Mouse (Mus musculus) myocyte (in vitro differentiated cells): Measurements from ENCODE around the gene Fcho1. TPM values are rescaled to one million over a fixed set of nuclear protein-coding genes. Genes with fewer than 3 reads are reported as not detected.
A peak's percentile ranks its signal among the peaks of the same experiment; 100 is the strongest.

Experiments used
- H3K27me3 ChIP-seq: one replicate; pipeline ENCODE4 v1.6.1; 2011; ENCODE audit not compliant: control insufficient read depth, insufficient read depth, insufficient read length
- H3K36me3 ChIP-seq: one replicate; pipeline ENCODE4 v1.6.1; 2011; ENCODE audit not compliant: control insufficient read depth, insufficient read depth
- H3K4me2 ChIP-seq: one replicate; pipeline ENCODE4 v1.6.1; 2011; ENCODE audit warnings: low read depth, control low read depth
- H3K4me3 ChIP-seq: one replicate; pipeline ENCODE4 v1.5.1; 2011; ENCODE audit warnings: mild to moderate bottlenecking, control low read depth, moderate library complexity
- H3K79me2 ChIP-seq: one replicate; pipeline ENCODE4 v1.6.1; 2011; ENCODE audit not compliant: control insufficient read depth, insufficient read depth
- H3ac ChIP-seq: one replicate; pipeline ENCODE4 v1.6.1; 2011; ENCODE audit not compliant: control insufficient read depth, insufficient read length
- CEBPB ChIP-seq: IDR thresholded peaks from 2 replicates; pipeline ENCODE4 v1.6.1; 2011; ENCODE audit warnings: mild to moderate bottlenecking, moderate library complexity; ENCODE audit not compliant: poor library complexity, insufficient read depth, severe bottlenecking
- E2F4 ChIP-seq: IDR thresholded peaks from one replicate; pipeline ENCODE4 v1.6.1; 2011; ENCODE audit warnings: mild to moderate bottlenecking, control low read depth, moderate library complexity; ENCODE audit not compliant: insufficient read depth
- MAX ChIP-seq: IDR thresholded peaks from one replicate; pipeline ENCODE4 v1.6.1; 2011; ENCODE audit warnings: low read depth, mild to moderate bottlenecking, control low read depth
- MYOD1 ChIP-seq, 3 experiments: IDR thresholded peaks; one replicate each; pipeline ENCODE4 v1.6.1; 2011; ENCODE audit warnings: control low read depth in 2 of 3, low read depth in 2 of 3, mild to moderate bottlenecking in 2 of 3, moderate library complexity in 1 of 3; ENCODE audit not compliant: insufficient read length in 2 of 3, control insufficient read depth in 1 of 3
- MYOG ChIP-seq, 3 experiments: IDR thresholded peaks; one replicate each; pipeline ENCODE4 v1.6.1; 2011; ENCODE audit warnings: control low read depth in 2 of 3, low read depth in 2 of 3, mild to moderate bottlenecking in 2 of 3; ENCODE audit not compliant: insufficient read length in 2 of 3, control insufficient read depth in 1 of 3, insufficient read depth in 1 of 3
- POLR2A ChIP-seq: IDR thresholded peaks from one replicate; pipeline ENCODE4 v1.6.1; 2011; ENCODE audit warnings: low read depth, mild to moderate bottlenecking, control low read depth, moderate library complexity; ENCODE audit not compliant: insufficient read length
- POLR2AphosphoS2 ChIP-seq: IDR thresholded peaks from one replicate; pipeline ENCODE4 v1.6.1; 2011; ENCODE audit warnings: low read depth, control low read depth; ENCODE audit not compliant: insufficient read length
- REST ChIP-seq: IDR thresholded peaks from one replicate; pipeline ENCODE4 v1.6.1; 2011; ENCODE audit warnings: mild to moderate bottlenecking, control low read depth, moderate library complexity; ENCODE audit not compliant: insufficient read depth, insufficient read length
- SRF ChIP-seq: IDR thresholded peaks from one replicate; pipeline ENCODE4 v1.6.1; 2011; ENCODE audit warnings: low read depth; ENCODE audit not compliant: control insufficient read depth, insufficient read length
- TCF12 ChIP-seq: IDR thresholded peaks from one replicate; pipeline ENCODE4 v1.6.1; 2011; ENCODE audit warnings: mild to moderate bottlenecking, control low read depth; ENCODE audit not compliant: poor library complexity, insufficient read depth, severe bottlenecking
- TCF3 ChIP-seq: IDR thresholded peaks from one replicate; pipeline ENCODE4 v1.6.1; 2011; ENCODE audit warnings: low read depth, control low read depth; ENCODE audit not compliant: insufficient read length
- USF1 ChIP-seq: IDR thresholded peaks from one replicate; pipeline ENCODE4 v1.6.1; 2011; ENCODE audit warnings: low read depth, mild to moderate bottlenecking, control low read depth, moderate library complexity
- polyA plus RNA-seq: library from polyadenylated mRNA; unstranded; fragments of >200 nt; fragmentation: generic; extraction: Trizol; gene quantifications from one replicate; pipeline ENCODE4 v1.2.1, GENCODE M21; 2012; ENCODE audit warnings: missing spikeins

Gene Fcho1
- polyA plus RNA-seq, 1 experiment: not detected

- Histone ChIP-seq H3K79me2 (no peaks in the 10 kb centered on the region), H3ac (no peak within 1 kb of the TSS), H3K36me3 (no peaks in the 10 kb centered on the region), H3K27me3 (no peaks in the 10 kb centered on the region), H3K4me3 (peak within 1 kb of the TSS; percentile 44), H3K4me2 (peak within 1 kb of the TSS; percentile 85)
- TF ChIP-seq REST: peak; percentile 85
- peak; percentile 6 for TF ChIP-seq TCF3
- no peak for TF ChIP-seq MYOD1 (IDR thresholded peaks at IDR 0.05; ENCODE audit: control insufficient read depth in 1 of 3, insufficient read length in 2 of 3, low read depth in 2 of 3)
- TF ChIP-seq CEBPB: no peak
- no peak for TF ChIP-seq E2F4
- no peak for TF ChIP-seq POLR2A
- TF ChIP-seq MYOG (IDR thresholded peaks at IDR 0.05; ENCODE audit: control insufficient read depth in 1 of 3, insufficient read depth in 1 of 3, insufficient read length in 2 of 3, low read depth in 2 of 3): peak in 1 of 3 experiments; percentile 27
- no peak for TF ChIP-seq MAX
- TF ChIP-seq SRF: no peak
- TF ChIP-seq POLR2AphosphoS2: no peak
- peak; percentile 24 for TF ChIP-seq USF1
- TF ChIP-seq TCF12: no peak
Observed at GRCm38 (mm10) chr8:71671549-71671965, 54.0 kb downstream of the Fcho1 start, which contains the start of gene Unc13a. Gene Unc13a, minus strand, starts transcription at chr8:71671757.

- Histone ChIP-seq H3K4me3 (peak overlapping the region; percentile 44), H3K27me3 (no peaks in the 10 kb centered on the region), H3K36me3 (no peaks in the 10 kb centered on the region), H3K79me2 (no peaks in the 10 kb centered on the region), H3ac (no peak overlapping the region), H3K4me2 (peak overlapping the region; percentile 85)
- TF ChIP-seq TCF12 (no peak), E2F4 (peak; percentile 16), POLR2A (peak; percentile 13)
Observed at GRCm38 (mm10) chr8:71670621-71671548, 54.6 kb downstream of the Fcho1 start.

GRCm38 (mm10) chr8:71670198-71670597 is 55.3 kb downstream of the Fcho1 start:
- no peaks in the 10 kb centered on the region for H3K36me3 ChIP-seq
- no peak overlapping the region for H3ac ChIP-seq
- TF ChIP-seq POLR2AphosphoS2: no peak
- TF ChIP-seq USF1: no peak
- no peak for TF ChIP-seq MYOD1 (IDR thresholded peaks at IDR 0.05; ENCODE audit: control insufficient read depth in 1 of 3, insufficient read length in 2 of 3, low read depth in 2 of 3)
- TF ChIP-seq CEBPB: no peak
- no peak for TF ChIP-seq REST
- TF ChIP-seq TCF3: no peak
- no peak for TF ChIP-seq TCF12
- peak overlapping the region; percentile 44 for H3K4me3 ChIP-seq
- H3K79me2 ChIP-seq: no peaks in the 10 kb centered on the region
- peak overlapping the region; percentile 85 for H3K4me2 ChIP-seq
- H3K27me3 ChIP-seq: no peaks in the 10 kb centered on the region

GRCm38 (mm10) chr8:71668220-71668975 is 57.1 kb downstream of the Fcho1 start:
- Histone ChIP-seq H3K27me3 (peaks cover 2% of the 10 kb centered on the region), H3K36me3 (no peaks in the 10 kb centered on the region), H3K79me2 (no peaks in the 10 kb centered on the region), H3K4me2 (peak overlapping the region; percentile 85), H3K4me3 (peak overlapping the region; percentile 44), H3ac (no peak overlapping the region)
- TF ChIP-seq MYOG (IDR thresholded peaks at IDR 0.05; ENCODE audit: control insufficient read depth in 1 of 3, insufficient read depth in 1 of 3, insufficient read length in 2 of 3, low read depth in 2 of 3) (peak in 1 of 3 experiments; percentile 61), POLR2A (peak; percentile 68), MYOD1 (IDR thresholded peaks at IDR 0.05; ENCODE audit: control insufficient read depth in 1 of 3, insufficient read length in 2 of 3, low read depth in 2 of 3) (peak in 2 of 3 experiments; percentile 1 to 63), REST (no peak), POLR2AphosphoS2 (peak; percentile 68)

- Histone ChIP-seq H3K4me2 (peak overlapping the region; percentile 85), H3K4me3 (peak overlapping the region; percentile 44), H3K79me2 (no peaks in the 10 kb centered on the region), H3K27me3 (peaks cover 6% of the 10 kb centered on the region), H3ac (no peak overlapping the region), H3K36me3 (no peaks in the 10 kb centered on the region)
- TF ChIP-seq TCF12: no peak
- no peak for TF ChIP-seq TCF3
- TF ChIP-seq POLR2A: no peak
- no peak for TF ChIP-seq REST
- no peak for TF ChIP-seq MAX
- no peak for TF ChIP-seq E2F4
- TF ChIP-seq USF1: no peak
- no peak for TF ChIP-seq CEBPB
- TF ChIP-seq MYOG (IDR thresholded peaks at IDR 0.05; ENCODE audit: control insufficient read depth in 1 of 3, insufficient read depth in 1 of 3, insufficient read length in 2 of 3, low read depth in 2 of 3): no peak
- no peak for TF ChIP-seq MYOD1 (IDR thresholded peaks at IDR 0.05; ENCODE audit: control insufficient read depth in 1 of 3, insufficient read length in 2 of 3, low read depth in 2 of 3)
- TF ChIP-seq POLR2AphosphoS2: no peak
- no peak for TF ChIP-seq SRF
Observed at GRCm38 (mm10) chr8:71667256-71667655, 58.3 kb downstream of the Fcho1 start.
